Mouse (Mus musculus) E14TG2a.4 (cell line): ENCODE data around the gene Smim4.

Experiments used
- CTCF ChIP-seq: conservative IDR thresholded peaks from 2 replicates; pipeline ENCODE4 v1.5.1; 2014; ENCODE audit warnings: low read length
- NANOG ChIP-seq: IDR thresholded peaks from 2 replicates; pipeline ENCODE4 v1.6.1; 2014; ENCODE audit warnings: borderline replicate concordance, low read length, mixed read lengths
- POU5F1 ChIP-seq: IDR thresholded peaks from 2 replicates; pipeline ENCODE4 v1.6.1; 2014; ENCODE audit warnings: low read length, borderline replicate concordance

- no peak for TF ChIP-seq NANOG
- TF ChIP-seq CTCF = 0 out of 2 replicates have a peak, but pooled peaks have one; percentile 6
- TF ChIP-seq POU5F1 = no peak
These were observed at the start of gene Smim4 for GRCm38 (mm10) chr14:31128826-31129219.
